Mouse (Mus musculus) bone marrow macrophage, adult 2 months (primary cell): Measurements from ENCODE around the gene Epsti1.

ENCODE experiments used
- CTCF ChIP-seq: IDR thresholded peaks from 2 replicates; pipeline ENCODE4 v1.5.1; 2012; ENCODE audit warnings: low read depth, mild to moderate bottlenecking, low read length, moderate library complexity
- POLR2A ChIP-seq: IDR thresholded peaks from 2 replicates; pipeline ENCODE4 v1.6.1; 2012; ENCODE audit warnings: mild to moderate bottlenecking, low read depth, low read length, borderline replicate concordance

DNA sequence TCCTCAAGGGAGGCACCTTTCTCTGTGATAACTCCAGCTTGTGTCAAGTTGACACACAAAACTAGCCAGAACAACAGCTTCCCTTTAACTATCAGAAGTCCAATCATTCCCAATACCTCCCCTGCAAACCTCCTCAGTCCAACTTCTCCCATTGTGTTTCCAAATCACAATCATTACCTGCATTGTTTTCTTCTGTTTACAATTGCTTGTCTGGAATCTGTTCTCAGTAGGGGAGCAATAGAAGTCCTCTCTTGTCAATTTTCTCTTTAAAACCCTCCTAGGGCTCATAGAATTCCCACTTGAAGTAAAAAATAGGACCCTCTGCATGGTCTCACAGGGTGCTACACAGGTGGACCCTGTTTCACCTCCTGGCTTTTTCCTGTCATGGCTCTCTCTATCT is 93.7 kb downstream of the Epsti1 start:
- TF ChIP-seq POLR2A (no peak), CTCF (no peak)
